Mouse (Mus musculus): ENCODE measurements around the gene Crebrf.

Gene Crebrf

GRCm38 (mm10) chr17:26826131-26826530, 110.7 kb downstream of the Crebrf start:
- no peak for DNase-seq (ENCODE audit: low spot score in 2 of 2)

Measured in natural killer cell, adult 2 months (primary cell).